Mouse (Mus musculus) CH12.LX (cell line): ENCODE results near the gene Setdb2. TPM values are rescaled to one million over a fixed set of nuclear protein-coding genes. Genes with fewer than 3 reads are reported as not detected.

Source experiments
- DNase-seq: peaks from one replicate; pipeline ENCODE4 v3.0.0-alpha.2; 2013; ENCODE audit errors: extremely low read depth
- H3K27ac ChIP-seq: 2 replicates; pipeline ENCODE4 v1.5.1; 2012; ENCODE audit warnings: low read depth, mild to moderate bottlenecking, control low read depth, moderate library complexity; ENCODE audit not compliant: insufficient read depth
- H3K27me3 ChIP-seq: replicated peaks from 2 replicates; pipeline ENCODE3; 2012; ENCODE audit warnings: inconsistent platforms
- H3K36me3 ChIP-seq, 2 experiments: replicated peaks in 1 of 2; 2 replicates each; pipeline versions ENCODE3 to v1.6.1; 2012; ENCODE audit warnings: inconsistent platforms in 1 of 2, low read length in 1 of 2, mild to moderate bottlenecking in 1 of 2, mixed read lengths in 1 of 2, moderate library complexity in 1 of 2; ENCODE audit not compliant: control insufficient read depth in 1 of 2, insufficient read depth in 1 of 2
- H3K4me1 ChIP-seq, 2 experiments: 2 replicates each; pipeline ENCODE4 v1.6.1; 2012; ENCODE audit warnings: inconsistent platforms in 1 of 2, moderate library complexity in 1 of 2; ENCODE audit not compliant: insufficient read depth in 2 of 2, control insufficient read depth in 1 of 2
- H3K4me2 ChIP-seq: 2 replicates; pipeline ENCODE4 v1.6.1; 2012; ENCODE audit warnings: low read depth, mild to moderate bottlenecking, control low read depth; ENCODE audit not compliant: poor library complexity, insufficient read depth, severe bottlenecking
- H3K4me3 ChIP-seq, 3 experiments: fragments of 150-350 bp in 1 of 3; sonication (generic) in 1 of 3; replicated peaks in 1 of 3; 2 replicates each; pipeline versions ENCODE3 to v1.5.1; 2011 to 2012; ENCODE audit warnings: low read depth in 2 of 3, low read length in 2 of 3, mild to moderate bottlenecking in 2 of 3, moderate library complexity in 2 of 3, control low read depth in 1 of 3, improper control_type of control experiment in 1 of 3, inconsistent platforms in 1 of 3, mixed read lengths in 1 of 3; ENCODE audit not compliant: poor library complexity in 1 of 3
- H3K79me2 ChIP-seq: replicated peaks from 2 replicates; pipeline ENCODE4 v1.6.1; 2012; ENCODE audit warnings: mild to moderate bottlenecking, moderate library complexity; ENCODE audit not compliant: control insufficient read depth, poor library complexity, insufficient read depth, severe bottlenecking; ENCODE audit errors: extremely low read depth
- H3K9ac ChIP-seq: 2 replicates; pipeline ENCODE4 v1.6.1; 2012; ENCODE audit warnings: low read depth, mild to moderate bottlenecking, control low read depth, moderate library complexity; ENCODE audit not compliant: insufficient read depth
- H3K9me3 ChIP-seq: replicated peaks from 2 replicates; pipeline ENCODE3; 2012; ENCODE audit warnings: low read length, inconsistent platforms, mixed read lengths
- BHLHE40 ChIP-seq: IDR thresholded peaks from 2 replicates; pipeline ENCODE4 v1.6.1; 2011; ENCODE audit warnings: mild to moderate bottlenecking, low read depth, low read length, improper control_type of control experiment
- CHD1 ChIP-seq: IDR thresholded peaks from 2 replicates; pipeline ENCODE4 v1.6.1; 2012; ENCODE audit warnings: low read depth, low read length, improper control_type of control experiment, inconsistent platforms
- CHD2 ChIP-seq: IDR thresholded peaks from 2 replicates; pipeline ENCODE4 v1.6.1; 2011; ENCODE audit warnings: low read length, improper control_type of control experiment
- CTCF ChIP-seq, 2 experiments: IDR thresholded peaks in 1 of 2; conservative IDR thresholded peaks in 1 of 2; 2 replicates each; pipeline ENCODE4 v1.5.1; 2011 to 2012; ENCODE audit warnings: low read depth in 2 of 2, low read length in 2 of 2, improper control_type of control experiment in 1 of 2, inconsistent platforms in 1 of 2, mild to moderate bottlenecking in 1 of 2, moderate library complexity in 1 of 2
- EP300 ChIP-seq: IDR thresholded peaks from 2 replicates; pipeline ENCODE4 v1.6.1; 2011; ENCODE audit warnings: low read length, improper control_type of control experiment
- GABPA ChIP-seq: IDR thresholded peaks from 2 replicates; pipeline ENCODE4 v1.6.1; 2012; ENCODE audit warnings: low read depth, low read length, improper control_type of control experiment, inconsistent platforms; ENCODE audit not compliant: insufficient replicate concordance
- HCFC1 ChIP-seq: IDR thresholded peaks from 2 replicates; pipeline ENCODE4 v1.6.1; 2012; ENCODE audit warnings: low read depth, mild to moderate bottlenecking, inconsistent platforms, low read length, improper control_type of control experiment
- IRF4 ChIP-seq: IDR thresholded peaks from 2 replicates; pipeline ENCODE4 v1.6.1; 2014; ENCODE audit warnings: low read depth, mild to moderate bottlenecking, inconsistent platforms, low read length, improper control_type of control experiment
- JUND ChIP-seq: conservative IDR thresholded peaks from 2 replicates; pipeline ENCODE4 v1.6.1; 2011; ENCODE audit warnings: low read depth, low read length, improper control_type of control experiment
- MAFK ChIP-seq: IDR thresholded peaks from 2 replicates; pipeline ENCODE4 v1.6.1; 2011; ENCODE audit warnings: low read length, improper control_type of control experiment; ENCODE audit not compliant: insufficient replicate concordance
- MAX ChIP-seq: IDR thresholded peaks from 2 replicates; pipeline ENCODE4 v1.6.1; 2011; ENCODE audit warnings: low read length, improper control_type of control experiment
- MAZ ChIP-seq: IDR thresholded peaks from 2 replicates; pipeline ENCODE4 v1.6.1; 2012; ENCODE audit warnings: low read depth, mild to moderate bottlenecking, inconsistent platforms, low read length, improper control_type of control experiment, moderate library complexity
- MEF2A ChIP-seq: IDR thresholded peaks from 2 replicates; pipeline ENCODE4 v1.6.1; 2014; ENCODE audit warnings: low read depth, mild to moderate bottlenecking, inconsistent platforms, low read length, improper control_type of control experiment, borderline replicate concordance
- MXI1 ChIP-seq: IDR thresholded peaks from 2 replicates; pipeline ENCODE4 v1.6.1; 2011; ENCODE audit warnings: mild to moderate bottlenecking, low read depth, low read length, improper control_type of control experiment
- MYC ChIP-seq: IDR thresholded peaks from 2 replicates; pipeline ENCODE4 v1.6.1; 2011; ENCODE audit warnings: low read depth, mild to moderate bottlenecking, improper control_type of control experiment, low read length
- NELFE ChIP-seq: IDR thresholded peaks from 2 replicates; pipeline ENCODE4 v1.6.1; 2011; ENCODE audit warnings: low read depth, low read length, improper control_type of control experiment
- NRF1 ChIP-seq: IDR thresholded peaks from 2 replicates; pipeline ENCODE4 v1.6.1; 2014; ENCODE audit warnings: low read depth, mild to moderate bottlenecking, inconsistent platforms, low read length, improper control_type of control experiment, moderate library complexity
- PAX5 ChIP-seq: IDR thresholded peaks from 2 replicates; pipeline ENCODE4 v1.6.1; 2012; ENCODE audit warnings: low read length, inconsistent platforms, mixed read lengths
- POLR2A ChIP-seq: IDR thresholded peaks from 2 replicates; pipeline ENCODE4 v1.6.1; 2011; ENCODE audit warnings: low read depth, mild to moderate bottlenecking, improper control_type of control experiment, low read length
- POLR2AphosphoS2 ChIP-seq: IDR thresholded peaks from 2 replicates; pipeline ENCODE4 v1.6.1; 2011; ENCODE audit warnings: low read depth, low read length, improper control_type of control experiment
- RAD21 ChIP-seq: IDR thresholded peaks from 2 replicates; pipeline ENCODE4 v1.6.1; 2011; ENCODE audit warnings: low read depth, mild to moderate bottlenecking, low read length, improper control_type of control experiment, moderate library complexity
- RCOR1 ChIP-seq: conservative IDR thresholded peaks from 2 replicates; pipeline ENCODE4 v1.6.1; 2012; ENCODE audit warnings: low read depth, mild to moderate bottlenecking, inconsistent platforms, low read length, improper control_type of control experiment
- SIN3A ChIP-seq: IDR thresholded peaks from 2 replicates; pipeline ENCODE4 v1.6.1; 2012; ENCODE audit warnings: low read length, improper control_type of control experiment, inconsistent platforms
- SMC3 ChIP-seq: IDR thresholded peaks from 2 replicates; pipeline ENCODE4 v1.6.1; 2011; ENCODE audit warnings: low read depth, low read length, improper control_type of control experiment
- TBP ChIP-seq: conservative IDR thresholded peaks from 2 replicates; pipeline ENCODE4 v1.6.1; 2011; ENCODE audit warnings: low read depth, low read length, improper control_type of control experiment
- TCF12 ChIP-seq: IDR thresholded peaks from 2 replicates; pipeline ENCODE4 v1.6.1; 2014; ENCODE audit warnings: low read depth, mild to moderate bottlenecking, inconsistent platforms, low read length, improper control_type of control experiment
- UBTF ChIP-seq: IDR thresholded peaks from 2 replicates; pipeline ENCODE4 v1.6.1; 2012; ENCODE audit warnings: low read depth, mild to moderate bottlenecking, inconsistent platforms, low read length, improper control_type of control experiment, moderate library complexity
- USF1 ChIP-seq: IDR thresholded peaks from 2 replicates; pipeline ENCODE4 v1.6.1; 2014; ENCODE audit warnings: low read depth, mild to moderate bottlenecking, inconsistent platforms, low read length, improper control_type of control experiment
- USF2 ChIP-seq: conservative IDR thresholded peaks from 2 replicates; pipeline ENCODE4 v1.6.1; 2011; ENCODE audit warnings: low read depth, low read length, improper control_type of control experiment
- ZC3H11A ChIP-seq: IDR thresholded peaks from 2 replicates; pipeline ENCODE4 v1.6.1; 2012; ENCODE audit warnings: low read depth, mild to moderate bottlenecking, inconsistent platforms, low read length, improper control_type of control experiment
- ZKSCAN1 ChIP-seq: IDR thresholded peaks from 2 replicates; pipeline ENCODE4 v1.6.1; 2012; ENCODE audit warnings: low read depth, inconsistent platforms, low read length, improper control_type of control experiment, borderline replicate concordance
- ZMIZ1 ChIP-seq: IDR thresholded peaks from 2 replicates; pipeline ENCODE4 v1.6.1; 2012; ENCODE audit warnings: low read depth, mild to moderate bottlenecking, inconsistent platforms, low read length, improper control_type of control experiment
- ZNF384 ChIP-seq: IDR thresholded peaks from 2 replicates; pipeline ENCODE4 v1.6.1; 2012; ENCODE audit warnings: low read depth, low read length, improper control_type of control experiment, inconsistent platforms
- dilution Hi-C: fragments of 300-500 bp; cut with MboI; formaldehyde crosslinking; loops from 2 replicates; pipeline ENCODE4 v1.14.3; 2020; ENCODE audit warnings: low sequenced_read_pairs; ENCODE audit not compliant: extremely low pct_unique_long_range_greater_than_20kb, extremely low pct_ligation_motif_present
- in situ Hi-C: fragments of 300-500 bp; cut with MboI; formaldehyde crosslinking; loops from 3 replicates; pipeline ENCODE4 v1.14.3; 2019; ENCODE audit warnings: low sequenced_read_pairs, low pct_ligation_motif_present, low pct_unique_long_range_greater_than_20kb, mixed read lengths
- polyA plus RNA-seq: library from polyadenylated mRNA; unstranded; fragments of >175 nt; gene quantifications from 2 replicates; pipeline ENCODE4 v1.2.1, GENCODE M21; 2012; ENCODE audit warnings: low read depth; ENCODE audit not compliant: insufficient read length
- total RNA-seq, 2 experiments: library from RNA; depleted of rRNA; stranded (reverse); fragments of 300-350 nt in 1 of 2; fragments of >200 nt in 1 of 2; gene quantifications; 2 replicates each; pipeline ENCODE4 v1.2.3; 2012 to 2014

Gene Setdb2
- total and polyA plus RNA-seq, 3 experiments = 13.3 to 37.3 (median 14.7) TPM

DNA sequence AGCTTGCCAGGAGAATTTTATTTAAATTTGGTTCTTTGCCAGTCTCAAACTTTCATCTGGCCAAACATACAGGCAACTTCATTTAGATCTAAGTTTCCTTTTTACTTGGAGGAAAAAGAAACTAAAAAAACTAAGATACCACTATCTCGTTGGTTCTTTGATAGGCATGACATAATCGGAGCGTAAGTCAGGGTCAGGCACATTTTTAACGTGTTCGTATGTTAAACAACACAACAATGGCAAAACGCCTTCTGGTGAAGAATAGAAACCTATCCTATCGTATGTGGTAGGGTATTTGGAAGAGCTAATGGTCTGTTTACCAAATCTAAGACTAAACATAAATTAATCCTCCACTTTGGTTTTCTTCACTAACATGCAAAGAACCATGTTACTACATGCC is 645 bp downstream of the Setdb2 start:
- Histone ChIP-seq H3K79me2 (peaks cover 33% of the 10 kb centered on the region), H3K4me3 (peak overlapping the region; percentile 72 to 85 (median 85))
- no peak for TF ChIP-seq UBTF
- peak; percentile 71; the same call in 1 of the 2 replicates for TF ChIP-seq CHD1
- peak; percentile 14; the same call in 1 of the 2 replicates for TF ChIP-seq MXI1
- TF ChIP-seq MYC = 0 out of 2 replicates have a peak, but pooled peaks have one; percentile 37
- TF ChIP-seq, all 38 proteins: peak for 3
- Histone ChIP-seq H3K9me3 (no peaks in the 10 kb centered on the region), H3K27me3 (no peaks in the 10 kb centered on the region), H3K27ac (no peak overlapping the region; the same call in 1 of the 2 replicates), H3K4me2 (peak overlapping the region; percentile 84), H3K9ac (peak overlapping the region; percentile 84), H3K4me1 (peaks cover 0 to 27% of the 10 kb centered on the region in 2 experiments; a peak in 2 of 4 replicates), H3K36me3 (peaks cover 4 to 6% of the 10 kb centered on the region in 2 experiments)
- DNase-seq = no peak
- dilution Hi-C loops (no loop called here), in situ Hi-C loops (no loop called here)

DNA sequence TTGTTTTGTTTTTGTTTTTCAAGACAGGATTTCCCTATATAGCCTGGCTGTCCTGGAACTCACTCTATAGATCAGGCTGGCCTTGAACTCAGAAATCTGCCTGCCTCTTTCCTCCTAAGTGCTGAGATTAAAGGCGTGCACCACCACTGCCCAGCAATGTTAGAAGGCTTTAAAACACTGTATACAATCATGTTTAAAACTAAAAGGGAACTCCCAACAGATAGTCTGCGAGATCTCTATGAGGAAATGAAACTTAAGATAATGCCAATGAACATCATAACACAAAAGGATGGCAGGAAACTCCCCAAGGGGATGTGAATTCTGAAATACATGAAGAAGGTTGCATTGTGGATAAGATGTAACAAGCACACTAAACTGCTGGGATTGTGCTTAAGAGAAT is 2.2 kb downstream of the Setdb2 start:
- Histone ChIP-seq H3K79me2 (peaks cover 30% of the 10 kb centered on the region), H3K9me3 (no peaks in the 10 kb centered on the region), H3K27ac (peak overlapping the region; percentile 42; the same call in 1 of the 2 replicates), H3K36me3 (peaks cover 4 to 5% of the 10 kb centered on the region in 2 experiments), H3K9ac (peak overlapping the region; percentile 30), H3K4me1 (peaks cover 0 to 43% of the 10 kb centered on the region in 2 experiments; a peak in 2 of 4 replicates), H3K27me3 (no peaks in the 10 kb centered on the region), H3K4me3 (peak overlapping the region; percentile 20 to 85 (median 72)), H3K4me2 (peak overlapping the region; percentile 92)
- dilution Hi-C loops (no loop called here), in situ Hi-C loops (no loop called here)
- peak; percentile 68 for DNase-seq
- TF ChIP-seq USF2 = no peak
- TF ChIP-seq ZC3H11A = no peak
- no peak for TF ChIP-seq CHD1
- no peak for TF ChIP-seq CTCF (conservative IDR thresholded peaks at IDR 0.05 in 1 of 2, IDR thresholded peaks at IDR 0.05 in 1 of 2; ENCODE audit: low read depth in 2 of 2, low read length in 2 of 2)
- TF ChIP-seq GABPA = no peak
- no peak for TF ChIP-seq RAD21
- no peak for TF ChIP-seq PAX5
- TF ChIP-seq SIN3A = peak; percentile 62; the same call in 1 of the 2 replicates
- no peak for TF ChIP-seq RCOR1
- TF ChIP-seq SMC3 = no peak
- TF ChIP-seq IRF4 = peak; percentile 89
- peak; percentile 62; the same call in 1 of the 2 replicates for TF ChIP-seq MEF2A
- peak; percentile 25; the same call in 1 of the 2 replicates for TF ChIP-seq CHD2
- no peak for TF ChIP-seq ZNF384
- TF ChIP-seq MAZ = no peak
- TF ChIP-seq TBP = peak; percentile 93
- 0 out of 2 replicates have a peak, but pooled peaks have one; percentile 23 for TF ChIP-seq JUND
- no peak for TF ChIP-seq POLR2A
- TF ChIP-seq NRF1 = no peak
- 0 out of 2 replicates have a peak, but pooled peaks have one; percentile 23 for TF ChIP-seq MYC
- no peak; the same call in 1 of the 2 replicates for TF ChIP-seq MAFK
- TF ChIP-seq MXI1 = no peak
- TF ChIP-seq MAX = no peak
- no peak for TF ChIP-seq POLR2AphosphoS2
- TF ChIP-seq UBTF = no peak
- TF ChIP-seq TCF12 = no peak
- no peak for TF ChIP-seq BHLHE40
- TF ChIP-seq NELFE = no peak
- TF ChIP-seq ZMIZ1 = no peak
- no peak for TF ChIP-seq USF1
- peak; percentile 84 for TF ChIP-seq EP300
- no peak for TF ChIP-seq ZKSCAN1
- TF ChIP-seq HCFC1 = no peak
